Mouse (Mus musculus): ENCODE results near the gene Entpd2.
"Not testable (repeated sequence)": the region's sequence is repeated elsewhere in the genome, so short reads cannot be mapped to it uniquely, and the experiment has no call there.

Gene Entpd2

DNA sequence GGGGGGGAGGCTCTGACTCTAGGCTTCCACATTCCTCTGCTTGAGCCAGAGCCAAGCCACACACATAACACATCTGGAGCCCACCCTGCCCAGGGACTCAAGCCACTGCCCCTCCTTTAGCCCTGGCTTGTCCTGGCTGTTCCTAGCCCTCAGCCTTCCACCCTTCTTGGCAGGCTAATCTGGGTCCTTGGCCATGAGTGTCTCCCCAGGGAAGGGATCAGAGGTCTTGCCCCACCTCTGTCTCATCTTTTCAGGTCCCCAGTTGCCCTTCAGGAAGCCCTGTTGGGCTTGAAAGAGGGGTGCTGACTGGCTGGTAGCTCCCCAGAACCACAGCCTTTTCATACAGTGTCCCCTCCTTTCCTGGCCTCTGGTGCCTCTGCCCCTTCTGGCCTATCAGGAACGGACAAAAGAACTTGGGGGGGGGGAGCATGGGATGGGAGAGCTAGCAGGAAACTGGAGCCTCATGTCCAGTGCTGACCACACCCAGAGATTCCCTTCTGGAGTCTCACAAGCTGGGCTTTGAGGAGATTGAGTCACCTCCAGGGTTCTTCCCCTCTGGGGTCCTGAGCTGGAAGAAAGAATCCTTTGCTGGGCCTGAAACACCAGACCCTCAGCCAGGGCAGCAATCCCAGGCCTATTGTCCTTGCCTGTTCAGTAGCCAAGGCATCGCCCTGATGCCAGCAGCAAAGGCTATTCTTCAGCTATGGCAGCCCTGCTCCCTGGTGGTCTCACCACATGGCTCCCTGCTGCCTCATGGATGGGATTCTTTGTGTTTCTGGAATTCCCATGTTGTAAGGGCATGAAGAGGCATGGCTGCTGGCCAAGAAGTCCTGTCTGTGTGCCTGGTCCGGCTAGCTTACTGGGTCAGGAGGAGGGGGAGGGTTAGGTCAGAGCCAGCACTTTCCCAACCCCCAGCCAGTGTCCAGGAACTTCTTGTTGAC lies 1.1 kb upstream of the Entpd2 start:
- DNase-seq (ENCODE audit: low read depth, low spot score), result no peak

DNA sequence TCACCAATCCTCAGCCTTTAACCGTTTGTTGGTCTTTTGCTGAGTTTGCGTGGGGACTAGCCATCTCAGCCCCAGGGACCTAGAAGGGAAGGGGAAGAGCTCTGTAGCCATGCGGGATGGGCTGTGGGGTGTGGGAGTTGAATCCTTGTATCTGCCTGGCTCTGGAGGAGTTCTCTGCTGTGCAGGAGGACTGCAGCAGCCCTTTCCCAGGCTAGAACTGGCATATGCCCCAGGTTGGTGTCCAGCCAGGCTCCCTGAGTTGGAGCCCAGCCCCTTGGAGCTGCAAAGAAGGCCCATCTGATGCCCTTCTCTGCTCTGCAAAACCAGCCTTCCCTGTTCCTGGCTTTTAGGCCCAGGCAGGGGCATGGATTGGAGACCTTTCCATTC lies 916 bp downstream of the Entpd2 start:
- no peak for DNase-seq (ENCODE audit: low read depth, low spot score)

DNA sequence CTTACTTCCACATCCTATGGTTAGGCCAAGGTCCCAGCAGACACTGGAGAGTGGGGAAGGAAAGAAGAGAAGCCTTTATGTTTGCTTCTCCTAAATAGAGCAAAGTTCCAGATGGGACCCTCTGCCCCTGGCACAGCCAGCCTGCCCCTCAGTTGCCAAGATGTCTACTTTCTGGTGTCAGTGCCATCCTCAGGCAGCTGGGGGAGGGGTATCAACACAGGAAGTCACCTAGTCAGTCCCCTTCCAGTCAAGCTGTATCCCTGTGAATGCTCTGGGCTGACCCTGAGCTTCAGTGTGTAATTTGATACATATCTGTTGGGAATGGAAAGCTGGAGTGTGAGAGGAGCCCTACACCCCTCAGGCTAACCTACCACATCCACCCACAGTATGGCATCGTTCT lies 1.3 kb downstream of the Entpd2 start:
- DNase-seq (ENCODE audit: low read depth, low spot score), result no peak

DNA sequence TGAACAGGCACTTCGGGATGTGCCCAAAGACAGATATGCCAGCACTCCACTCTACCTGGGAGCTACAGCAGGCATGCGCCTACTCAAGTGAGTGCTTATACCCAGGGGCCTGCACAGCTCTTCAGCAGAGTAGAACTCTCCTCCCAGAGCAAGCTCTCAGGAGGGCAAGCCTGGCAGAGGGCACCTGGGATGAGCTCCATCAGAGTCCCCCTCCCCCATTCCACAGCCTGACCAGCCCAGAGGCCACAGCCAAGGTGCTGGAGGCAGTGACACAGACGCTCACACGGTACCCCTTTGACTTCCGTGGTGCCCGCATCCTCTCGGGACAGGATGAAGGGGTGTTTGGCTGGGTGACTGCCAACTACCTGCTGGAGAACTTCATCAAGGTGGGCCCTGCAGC lies 2.4 kb downstream of the Entpd2 start:
- no peak for DNase-seq (ENCODE audit: low read depth, low spot score)

DNA sequence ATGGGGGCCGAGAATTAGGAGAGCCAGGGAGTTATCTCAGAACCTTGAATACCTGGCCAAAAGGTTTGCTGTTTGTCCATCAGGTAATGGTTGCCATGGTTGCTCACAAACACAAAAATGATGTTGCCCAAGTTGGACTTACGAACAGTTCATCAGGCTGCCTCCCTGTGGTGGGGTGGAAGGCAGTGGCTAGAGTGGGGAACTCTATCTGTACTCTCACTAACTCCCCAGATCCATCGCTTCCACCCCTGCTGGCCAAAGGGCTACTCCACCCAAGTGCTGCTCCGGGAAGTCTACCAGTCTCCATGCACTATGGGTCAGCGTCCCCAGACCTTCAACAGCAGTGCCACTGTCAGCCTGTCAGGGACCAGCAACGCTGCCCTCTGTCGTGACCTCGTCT lies 3.4 kb downstream of the Entpd2 start, which contains the start of gene Npdc1:
TSS of gene Npdc1 (plus strand) at position 301 of the 400 bp plus-strand sequence.
- DNase-seq (ENCODE audit: low read depth, low spot score), result no peak

DNA sequence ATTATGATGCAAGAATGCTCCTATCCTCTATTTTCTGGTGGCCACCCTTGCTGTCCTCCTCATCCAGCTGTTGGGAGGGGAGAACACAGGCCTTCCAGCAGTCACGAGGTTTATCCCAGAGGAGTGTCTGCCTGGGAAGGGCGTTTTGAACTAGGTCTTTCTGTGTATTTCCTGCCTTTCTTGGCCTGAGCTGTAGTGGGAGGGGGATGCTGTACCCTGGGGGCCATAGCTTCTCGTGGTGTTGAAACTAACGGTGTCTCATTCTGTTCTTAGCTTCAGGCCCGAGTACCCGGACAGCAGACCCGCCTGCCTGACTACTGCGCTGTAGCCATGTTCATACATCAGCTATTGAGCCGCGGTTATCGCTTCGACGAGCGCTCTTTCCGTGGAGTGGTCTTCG lies 4.6 kb downstream of the Entpd2 start:
- no peak for DNase-seq (ENCODE audit: low read depth, low spot score)

DNA sequence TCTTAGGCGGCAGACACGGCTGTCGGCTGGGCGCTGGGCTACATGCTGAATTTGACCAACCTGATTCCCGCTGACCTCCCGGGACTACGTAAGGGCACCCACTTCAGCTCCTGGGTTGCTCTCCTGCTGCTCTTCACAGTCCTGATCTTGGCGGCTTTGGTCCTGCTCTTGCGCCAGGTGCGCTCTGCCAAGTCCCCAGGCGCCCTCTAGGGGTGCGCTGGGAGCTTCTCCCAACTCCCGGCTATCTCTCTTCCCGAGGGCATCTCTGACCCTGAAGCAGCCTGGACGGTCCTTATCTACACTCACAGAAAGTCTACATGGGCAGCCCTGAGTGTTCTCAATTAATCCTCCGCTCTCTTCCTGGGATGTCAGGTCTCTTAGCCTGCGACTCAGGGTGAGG lies 5.1 kb downstream of the Entpd2 start:
- peak; percentile 46 for DNase-seq (ENCODE audit: low read depth, low spot score)

DNA sequence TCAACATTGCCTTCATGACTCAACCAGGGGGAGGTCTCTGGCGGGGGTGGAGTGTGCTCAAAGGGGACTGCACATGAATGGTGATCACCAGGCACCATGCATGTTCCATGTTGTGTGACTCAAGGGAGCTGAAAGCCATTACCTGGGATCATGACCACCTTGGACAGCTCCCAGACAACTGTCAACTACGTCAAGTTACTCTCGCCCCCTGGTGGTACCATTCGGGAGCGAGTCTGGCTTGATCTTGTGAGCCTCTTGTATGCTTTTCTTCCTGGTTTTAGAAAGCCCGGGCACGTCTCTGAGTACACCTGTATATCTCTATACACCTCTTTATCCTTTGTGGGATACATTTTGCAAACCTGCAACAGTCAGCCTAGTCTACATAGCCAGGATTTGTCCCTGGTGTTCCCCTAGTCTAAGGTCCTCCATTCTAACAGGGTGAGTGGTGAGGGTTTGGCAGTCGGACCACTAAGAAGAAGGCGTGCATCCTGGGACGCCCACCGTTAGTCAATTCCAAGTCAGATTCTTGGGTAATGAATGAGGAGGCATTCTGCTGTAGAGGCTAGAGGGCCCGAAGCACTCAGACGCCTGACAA lies 6.8 kb downstream of the Entpd2 start:
- peak; percentile 49 for DNase-seq (ENCODE audit: low read depth, low spot score)

DNA sequence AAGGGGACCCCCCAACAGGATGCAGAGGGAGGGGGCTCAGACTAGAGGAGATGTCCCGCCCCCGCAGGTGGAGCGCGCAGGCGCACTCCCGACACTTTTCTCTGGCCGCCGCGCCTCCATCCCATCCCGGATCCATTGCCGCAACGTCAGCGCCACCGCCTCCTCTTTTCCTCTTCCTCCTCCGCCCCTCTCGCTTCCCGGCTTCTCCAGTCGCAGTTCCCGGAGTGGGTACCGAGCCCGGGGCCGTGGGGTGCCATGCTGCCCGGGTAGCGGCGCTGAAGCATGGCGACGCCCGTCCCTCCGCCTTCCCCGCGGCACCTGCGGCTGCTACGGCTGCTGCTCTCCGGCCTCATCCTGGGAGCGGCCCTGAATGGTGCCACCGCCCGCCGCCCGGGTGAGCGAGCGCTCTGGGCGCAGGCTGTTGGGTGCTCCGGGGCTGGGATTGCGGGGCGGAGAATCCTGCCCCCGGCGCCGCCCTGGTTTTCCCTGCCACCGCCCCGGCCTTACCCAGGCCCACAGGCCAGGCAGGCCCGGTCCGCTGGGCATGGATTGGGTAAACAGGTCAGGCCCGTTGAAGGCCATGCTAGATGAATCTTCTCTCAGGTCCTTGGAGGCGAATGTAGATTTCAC lies 7.4 kb downstream of the Entpd2 start:
- peak; percentile 51 for DNase-seq (ENCODE audit: low read depth, low spot score)

DNA sequence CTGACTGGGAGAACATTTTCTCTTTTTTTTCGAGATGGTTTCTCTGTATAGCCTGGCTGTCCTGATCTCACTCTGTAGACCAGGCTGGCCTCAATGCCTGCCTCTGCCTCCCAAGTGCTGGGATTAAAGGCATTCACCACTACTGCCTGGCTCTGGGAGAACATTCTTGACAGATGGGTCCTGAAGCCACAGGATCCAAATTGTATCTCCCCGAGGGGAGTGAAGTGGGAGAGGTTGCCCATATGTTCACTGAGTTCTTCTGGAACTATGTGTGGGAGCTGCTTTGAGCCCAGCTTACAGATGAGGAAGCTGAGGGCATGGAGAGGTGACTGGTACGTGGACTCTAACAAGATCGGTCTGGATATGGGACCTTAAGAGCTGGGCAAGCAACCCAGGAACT lies 8.3 kb downstream of the Entpd2 start:
- no peak for DNase-seq (ENCODE audit: low read depth, low spot score)

DNA sequence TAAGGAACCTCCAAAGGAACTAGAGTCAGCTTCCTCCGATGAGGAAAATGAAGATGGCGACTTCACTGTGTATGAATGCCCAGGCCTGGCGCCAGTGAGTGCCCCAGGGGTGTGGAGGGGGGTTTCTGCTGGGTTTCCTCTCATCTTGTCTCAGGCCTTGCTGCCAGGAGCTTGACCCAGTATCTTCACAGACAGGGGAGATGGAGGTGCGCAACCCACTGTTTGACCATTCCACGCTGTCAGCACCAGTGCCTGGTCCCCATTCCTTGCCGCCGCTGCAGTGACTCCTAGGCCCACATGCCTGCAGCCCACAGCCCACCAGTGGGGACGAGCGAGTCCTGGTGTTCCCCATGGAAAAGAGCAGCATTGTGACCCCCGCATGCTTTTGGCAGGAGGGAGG lies 13.2 kb downstream of the Entpd2 start:
- no peak for DNase-seq (ENCODE audit: low read depth, low spot score)

DNA sequence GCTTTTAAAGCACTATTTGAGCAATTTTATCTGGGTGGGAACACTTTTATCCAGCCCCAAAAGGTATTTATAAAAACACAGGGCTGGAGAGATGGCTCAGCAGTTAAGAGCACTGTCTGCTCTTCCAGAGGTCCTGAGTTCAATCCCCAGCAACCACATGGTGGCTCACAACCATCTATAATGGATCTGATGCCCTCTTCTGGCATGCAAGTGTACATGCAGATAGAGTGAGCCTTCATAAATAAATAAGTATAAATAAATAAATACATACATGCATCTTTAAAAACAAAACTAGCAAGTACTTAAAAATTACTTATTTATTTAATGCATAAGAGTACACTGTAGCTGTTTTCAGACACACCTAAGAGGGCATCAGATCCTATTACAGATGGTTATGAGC lies 17.8 kb downstream of the Entpd2 start:
- not testable (repeated sequence) for DNase-seq (ENCODE audit: low read depth, low spot score)

DNA sequence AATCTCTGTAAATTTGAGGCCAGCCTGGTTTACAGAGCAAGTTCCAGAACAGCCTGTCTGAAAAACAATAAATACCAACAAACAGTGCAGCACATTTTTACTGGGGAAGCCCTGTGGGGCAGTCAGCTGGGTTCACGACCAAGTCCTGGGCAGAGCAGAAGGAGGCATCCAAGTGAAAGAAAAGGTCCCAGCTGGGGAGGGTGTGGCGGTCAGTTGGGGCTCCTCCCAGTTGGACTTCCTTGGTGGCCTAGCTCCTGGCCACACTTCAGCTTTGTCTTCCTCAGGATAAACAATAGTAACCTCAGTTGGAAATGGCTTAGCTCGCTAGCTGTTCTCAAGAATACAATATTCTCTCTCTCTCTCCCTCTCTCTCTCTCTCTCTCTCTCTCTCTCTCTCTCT lies 21.8 kb downstream of the Entpd2 start:
- DNase-seq (ENCODE audit: low read depth, low spot score), result no peak

DNA sequence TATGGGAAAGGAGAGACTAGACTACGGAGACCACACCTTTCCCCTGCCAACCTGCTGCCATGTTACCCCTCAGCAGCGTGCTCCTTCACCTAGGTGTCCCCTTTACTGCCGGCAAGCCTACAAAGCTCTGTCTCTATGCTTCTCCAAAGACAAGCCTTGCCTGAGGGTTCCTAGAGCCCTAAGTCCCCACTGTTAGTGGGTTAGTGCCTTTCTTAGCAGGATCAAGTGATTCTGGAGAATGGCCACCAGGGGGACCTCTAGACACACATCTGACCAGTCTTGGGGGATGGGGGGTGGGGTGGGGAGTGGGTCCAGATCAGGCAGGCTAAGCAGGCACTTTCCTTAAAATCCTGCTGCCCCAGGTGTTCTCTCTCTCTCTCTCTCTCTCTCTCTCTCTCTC lies 26.2 kb downstream of the Entpd2 start:
- DNase-seq (ENCODE audit: low read depth, low spot score), result no peak

DNA sequence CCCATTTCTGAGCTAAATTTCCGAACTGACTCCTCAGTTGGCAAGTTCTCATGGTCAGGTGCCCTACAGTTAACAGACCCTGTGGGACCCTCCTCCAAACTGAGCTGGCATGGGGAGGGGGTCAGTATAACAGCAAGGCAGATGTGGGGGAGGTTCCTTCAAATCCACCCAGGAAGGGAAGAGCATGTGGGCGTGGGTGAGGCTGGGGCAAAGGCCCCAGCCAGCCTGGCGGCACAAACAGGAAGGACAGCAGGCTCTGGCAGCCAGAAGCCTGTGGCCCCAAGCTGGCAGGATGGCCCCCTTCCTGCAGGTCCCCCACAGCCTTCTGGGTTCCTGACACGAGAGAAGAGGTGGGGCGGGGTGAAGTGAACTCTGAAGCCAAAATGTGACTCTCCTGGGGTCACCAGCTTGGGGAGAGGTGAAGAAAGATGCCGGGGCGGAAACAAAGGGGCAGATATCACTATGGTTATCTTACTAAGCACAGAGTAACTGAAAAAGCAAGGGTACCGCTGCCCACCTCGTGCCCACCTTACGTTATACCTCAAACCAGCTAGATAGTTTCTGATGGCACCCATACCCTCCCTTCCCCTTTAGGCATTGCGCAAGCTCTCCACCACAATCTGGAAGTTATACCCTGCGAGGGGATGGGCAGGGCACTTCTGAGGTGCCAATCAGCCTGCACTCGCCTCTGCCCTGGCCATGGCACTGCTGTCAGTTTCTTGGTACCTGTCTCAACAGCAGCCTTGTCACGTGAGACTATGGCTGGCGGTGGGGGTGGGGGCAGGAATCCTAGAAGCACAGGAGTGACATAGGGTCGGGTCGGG lies 27.1 kb downstream of the Entpd2 start, which contains the start of gene Fut7:
TSS of gene Fut7 (plus strand) at position 681 of the 824 bp plus-strand sequence.
- DNase-seq (ENCODE audit: low read depth, low spot score), result no peak

DNA sequence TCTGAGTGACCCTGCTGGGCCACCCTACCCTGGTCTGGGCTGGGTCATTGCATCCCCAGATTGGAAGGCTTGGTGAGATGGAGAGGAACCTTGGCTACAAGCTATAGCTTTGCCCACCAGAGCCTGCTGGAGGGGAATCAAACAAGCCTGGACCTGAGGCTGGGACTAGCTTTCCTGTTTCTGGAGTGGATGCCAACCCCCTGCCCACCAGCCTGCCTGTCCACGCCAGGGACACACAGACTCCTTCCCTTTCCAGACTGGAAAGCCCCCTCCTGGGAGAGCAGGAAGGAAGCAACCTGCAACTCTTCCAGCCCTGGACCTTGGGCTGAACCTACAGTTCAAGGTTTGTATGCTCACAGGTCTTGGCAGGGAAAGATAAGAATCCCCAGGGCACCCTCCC lies 28.0 kb downstream of the Entpd2 start:
- DNase-seq (ENCODE audit: low read depth, low spot score), result no peak

DNA sequence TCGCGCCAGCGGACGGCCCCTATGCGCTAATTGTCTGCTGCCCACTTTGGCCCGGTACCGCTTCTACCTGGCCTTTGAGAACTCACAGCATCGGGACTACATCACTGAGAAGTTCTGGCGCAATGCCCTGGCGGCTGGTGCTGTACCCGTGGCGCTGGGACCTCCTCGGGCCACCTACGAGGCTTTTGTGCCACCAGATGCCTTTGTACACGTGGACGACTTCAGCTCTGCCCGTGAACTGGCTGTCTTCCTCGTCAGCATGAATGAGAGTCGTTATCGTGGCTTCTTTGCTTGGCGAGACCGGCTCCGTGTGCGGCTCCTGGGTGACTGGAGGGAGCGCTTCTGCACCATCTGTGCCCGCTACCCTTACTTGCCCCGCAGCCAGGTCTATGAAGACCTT lies 29.8 kb downstream of the Entpd2 start:
- no peak for DNase-seq (ENCODE audit: low read depth, low spot score)

DNA sequence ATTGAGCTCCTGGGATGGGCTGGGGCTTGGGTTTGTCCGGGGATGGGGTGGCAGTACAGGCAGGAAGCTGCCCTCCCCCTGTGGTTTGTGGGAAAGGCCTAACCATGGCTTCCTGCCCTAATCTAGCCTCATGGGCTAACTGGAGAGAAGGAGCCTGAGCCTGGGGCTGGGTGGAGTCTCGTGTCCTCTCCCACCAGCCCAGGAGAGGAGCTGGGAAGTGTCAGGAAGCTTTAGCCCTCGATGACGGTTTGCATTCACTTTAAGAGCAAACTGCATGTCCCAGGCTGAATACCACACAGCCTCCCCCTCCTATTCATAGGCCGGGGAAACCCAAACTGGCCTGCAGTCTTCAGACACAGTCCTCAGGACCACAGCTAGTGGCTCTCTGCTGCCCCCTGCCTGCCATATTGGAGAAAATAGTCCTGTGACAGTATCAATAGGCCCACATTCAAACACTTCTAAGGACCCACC lies 31.1 kb downstream of the Entpd2 start:
- peak; percentile 65 for DNase-seq (ENCODE audit: low read depth, low spot score)

DNA sequence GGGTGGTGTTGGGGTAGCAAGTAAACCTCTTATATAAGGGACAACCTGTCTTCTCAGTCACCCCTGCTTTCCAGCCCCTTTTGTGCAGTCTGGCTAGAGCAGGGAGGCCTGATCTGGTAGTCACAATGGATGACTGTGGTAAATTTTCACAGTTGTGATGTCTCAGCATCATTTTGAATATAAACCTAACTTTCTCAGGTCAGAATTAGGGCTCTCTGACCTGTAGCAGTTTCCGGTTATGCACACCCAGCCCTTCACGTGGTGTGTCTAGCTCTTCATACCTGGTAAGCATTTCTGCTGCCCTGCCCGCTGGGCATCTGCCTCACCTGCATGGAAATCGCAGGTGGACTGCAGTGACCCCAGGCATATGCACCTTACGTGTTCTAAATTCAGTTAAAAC lies 31.6 kb downstream of the Entpd2 start:
- DNase-seq (ENCODE audit: low read depth, low spot score), result no peak

DNA sequence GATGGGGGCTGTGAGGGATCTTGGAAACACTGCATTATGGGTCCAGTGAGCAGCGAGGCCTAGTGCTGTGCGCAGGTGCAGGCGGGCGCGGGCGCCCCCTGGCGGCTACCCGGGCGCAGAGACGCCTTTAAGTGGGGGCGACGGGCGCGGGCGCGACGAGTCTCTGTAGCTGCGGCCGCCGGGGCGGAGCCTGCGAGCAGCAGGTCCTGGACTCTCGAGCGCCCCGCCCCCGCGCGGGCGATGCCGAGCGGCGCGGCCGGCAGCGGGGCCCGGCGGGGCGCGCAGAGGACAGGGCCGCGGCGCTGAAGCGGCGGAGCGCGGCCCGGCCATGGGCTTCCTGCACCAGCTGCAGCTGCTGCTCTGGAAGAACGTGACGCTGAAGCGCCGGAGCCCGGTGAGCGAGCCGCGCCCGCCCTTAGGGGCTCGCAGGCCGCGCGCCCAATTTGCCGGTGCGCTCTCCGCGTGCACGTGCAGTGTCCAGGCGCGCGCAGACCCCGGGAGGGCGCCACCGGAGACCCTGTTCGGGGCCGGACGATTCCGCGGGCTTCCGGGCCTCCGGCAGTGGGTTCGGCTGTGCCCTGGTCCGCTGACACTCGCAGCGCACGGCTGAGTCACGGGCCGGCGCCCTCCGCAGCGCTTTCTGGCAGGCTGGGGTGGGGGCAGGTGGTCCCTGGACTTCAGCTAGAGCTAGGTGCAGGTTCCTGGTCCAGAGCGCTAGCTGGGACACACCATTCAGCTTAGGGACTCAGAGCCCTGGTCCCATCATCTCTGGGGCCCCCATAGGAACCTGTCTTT lies 33.0 kb downstream of the Entpd2 start, which contains the start of gene Abca2:
TSS of gene Abca2 (plus strand) at position 262 of the 795 bp plus-strand sequence.
- DNase-seq (ENCODE audit: low read depth, low spot score), result peak; percentile 84
